Mouse (Mus musculus): Measurements from ENCODE around the gene Aff1. TPM values are rescaled to one million over a fixed set of nuclear protein-coding genes. Genes with fewer than 3 reads are reported as not detected.

Aff1 gene
- polyA plus RNA-seq, 2 experiments: 7.0 to 17.1 TPM

DNA sequence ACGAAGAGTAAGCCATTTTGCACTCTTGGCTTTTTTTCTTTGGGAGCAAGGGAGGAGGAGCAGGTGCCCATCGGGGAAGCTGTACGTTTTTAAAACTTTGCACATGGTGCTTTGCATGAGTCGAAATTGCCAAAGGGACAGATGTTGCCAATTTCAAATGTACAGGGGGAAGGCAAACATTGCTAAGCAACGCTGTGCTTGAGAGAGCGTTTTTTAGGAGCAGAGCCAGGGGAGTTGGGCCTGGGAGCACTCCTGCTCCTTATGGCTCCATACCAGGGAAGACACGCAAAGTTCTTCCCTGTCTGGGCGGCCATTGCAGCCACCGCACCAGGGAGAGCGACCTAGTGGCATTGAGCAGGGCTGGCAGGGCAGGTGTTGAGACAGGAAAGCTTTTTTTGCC lies 105.6 kb downstream of the Aff1 start:
- H3K27ac ChIP-seq: no peak overlapping the region
- no peak for ATAC-seq (ENCODE audit: insufficient read depth)
- WGBS (ENCODE audit: insufficient replicate concordance): 89% methylated on average over 10 of the region's 10 CpGs

DNA sequence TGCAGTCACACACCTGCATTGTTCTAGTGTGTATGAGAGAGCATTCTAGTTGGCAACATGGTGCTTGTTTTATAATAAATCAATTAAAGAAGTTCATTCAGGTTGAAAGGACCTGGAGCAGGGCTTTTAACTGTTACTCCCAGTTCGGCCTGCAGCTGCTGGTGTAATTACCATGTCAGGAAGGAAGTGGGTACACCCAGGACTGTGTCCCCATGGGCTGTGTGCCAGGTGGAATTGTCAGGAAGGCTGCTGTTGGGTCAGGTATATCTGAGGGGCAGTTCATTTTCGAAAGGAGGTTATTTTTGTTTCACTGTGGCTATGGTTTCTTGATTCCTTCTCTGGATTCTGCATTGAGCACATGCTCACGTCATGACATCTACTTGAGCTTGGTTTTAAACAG lies 107.3 kb downstream of the Aff1 start:
- Histone ChIP-seq H3K4me2 (ENCODE audit: low read depth) (no peak overlapping the region), H3K4me3 (ENCODE audit: insufficient read depth in 1 of 2, low read depth in 2 of 2, low read length in 2 of 2) (no peak overlapping the region), H3K27me3 (ENCODE audit: control insufficient read depth, insufficient read depth, low read length) (no peaks in the 10 kb centered on the region), H3K36me3 (replicated peaks; ENCODE audit: control insufficient read depth, insufficient read depth, low read depth) (peaks cover 24% of the 10 kb centered on the region), H3K9me3 (ENCODE audit: control insufficient read depth, low read length) (no peaks in the 10 kb centered on the region), H3K9ac (replicated peaks) (no peak overlapping the region), H3K4me1 (replicated peaks; ENCODE audit: control insufficient read depth in 2 of 2, insufficient read depth in 2 of 2, low read length in 1 of 2) (peaks cover 0 to 9% of the 10 kb centered on the region in 2 experiments; a peak in 2 of 4 replicates), H3K27ac (no peak overlapping the region)
- ATAC-seq (ENCODE audit: insufficient read depth) (no peak), DNase-seq (ENCODE audit: low read depth in 3 of 3, low spot score in 3 of 3) (no peak)
- WGBS (ENCODE audit: insufficient replicate concordance): 66% methylated on average over 3 of the region's 3 CpGs
- TF ChIP-seq EP300 (IDR thresholded peaks at IDR 0.05; ENCODE audit: low read depth): no peak
- no peak for TF ChIP-seq CTCF (IDR thresholded peaks at IDR 0.05; ENCODE audit: low read depth)

More for the DNA sequence above, 105.6 kb downstream of the Aff1 start:
- DNase-seq (ENCODE audit: low read depth in 3 of 3, low spot score in 3 of 3): no peak
- Histone ChIP-seq H3K9ac (replicated peaks) (no peak overlapping the region), H3K4me1 (replicated peaks; ENCODE audit: control insufficient read depth in 2 of 2, insufficient read depth in 2 of 2, low read length in 1 of 2) (peaks cover 0 to 5% of the 10 kb centered on the region in 2 experiments; a peak in 2 of 4 replicates), H3K27me3 (ENCODE audit: control insufficient read depth, insufficient read depth, low read length) (no peaks in the 10 kb centered on the region), H3K9me3 (ENCODE audit: control insufficient read depth, low read length) (no peaks in the 10 kb centered on the region), H3K36me3 (replicated peaks; ENCODE audit: control insufficient read depth, insufficient read depth, low read depth) (peaks cover 36% of the 10 kb centered on the region), H3K4me3 (ENCODE audit: insufficient read depth in 1 of 2, low read depth in 2 of 2, low read length in 2 of 2) (no peak overlapping the region), H3K4me2 (ENCODE audit: low read depth) (no peak overlapping the region)
- TF ChIP-seq CTCF (IDR thresholded peaks at IDR 0.05; ENCODE audit: low read depth) (no peak), EP300 (IDR thresholded peaks at IDR 0.05; ENCODE audit: low read depth) (no peak)

- H3K27me3 ChIP-seq (ENCODE audit: control insufficient read depth, insufficient read depth, low read length): no peaks in the 10 kb centered on the region
- peaks cover 21% of the 10 kb centered on the region for H3K36me3 ChIP-seq (replicated peaks; ENCODE audit: control insufficient read depth, insufficient read depth, low read depth)
- H3K9me3 ChIP-seq (ENCODE audit: control insufficient read depth, low read length): no peaks in the 10 kb centered on the region
- 46% methylated on average over 5 of the region's 5 CpGs for WGBS (ENCODE audit: insufficient replicate concordance)
- H3K4me1 ChIP-seq (replicated peaks; ENCODE audit: control insufficient read depth in 2 of 2, insufficient read depth in 2 of 2, low read length in 1 of 2): peaks cover 0 to 9% of the 10 kb centered on the region in 2 experiments; a peak in 2 of 4 replicates
- no peak overlapping the region for H3K4me3 ChIP-seq (ENCODE audit: insufficient read depth in 1 of 2, low read depth in 2 of 2, low read length in 2 of 2)
- ATAC-seq (ENCODE audit: insufficient read depth) (no peak), DNase-seq (ENCODE audit: low read depth in 3 of 3, low spot score in 3 of 3) (no peak)
- H3K27ac ChIP-seq: no peak overlapping the region
- TF ChIP-seq EP300 (IDR thresholded peaks at IDR 0.05; ENCODE audit: low read depth): no peak
- H3K9ac ChIP-seq (replicated peaks): no peak overlapping the region
- H3K4me2 ChIP-seq (ENCODE audit: low read depth): no peak overlapping the region
These were observed 107.8 kb downstream of the Aff1 start for GRCm38 (mm10) chr5:103800009-103800408.

GRCm38 (mm10) chr5:103803386-103803785 lies 111.2 kb downstream of the Aff1 start:
- Histone ChIP-seq H3K36me3 (replicated peaks; ENCODE audit: control insufficient read depth, insufficient read depth, low read depth) (peaks cover 19% of the 10 kb centered on the region), H3K27me3 (ENCODE audit: control insufficient read depth, insufficient read depth, low read length) (no peaks in the 10 kb centered on the region), H3K9me3 (ENCODE audit: control insufficient read depth, low read length) (no peaks in the 10 kb centered on the region), H3K4me3 (ENCODE audit: insufficient read depth in 1 of 2, low read depth in 2 of 2, low read length in 2 of 2) (no peak overlapping the region), H3K4me1 (replicated peaks; ENCODE audit: control insufficient read depth in 2 of 2, insufficient read depth in 2 of 2, low read length in 1 of 2) (peaks cover 0 to 14% of the 10 kb centered on the region in 2 experiments; a peak in 2 of 4 replicates), H3K27ac (no peak overlapping the region), H3K9ac (replicated peaks) (no peak overlapping the region), H3K4me2 (ENCODE audit: low read depth) (no peak overlapping the region)
- DNase-seq (ENCODE audit: low read depth in 3 of 3, low spot score in 3 of 3) (no peak), ATAC-seq (ENCODE audit: insufficient read depth) (no peak)
- 86% methylated on average over 5 of the region's 5 CpGs for WGBS (ENCODE audit: insufficient replicate concordance)
- TF ChIP-seq CTCF (IDR thresholded peaks at IDR 0.05; ENCODE audit: low read depth) (no peak), EP300 (IDR thresholded peaks at IDR 0.05; ENCODE audit: low read depth) (no peak)

DNA sequence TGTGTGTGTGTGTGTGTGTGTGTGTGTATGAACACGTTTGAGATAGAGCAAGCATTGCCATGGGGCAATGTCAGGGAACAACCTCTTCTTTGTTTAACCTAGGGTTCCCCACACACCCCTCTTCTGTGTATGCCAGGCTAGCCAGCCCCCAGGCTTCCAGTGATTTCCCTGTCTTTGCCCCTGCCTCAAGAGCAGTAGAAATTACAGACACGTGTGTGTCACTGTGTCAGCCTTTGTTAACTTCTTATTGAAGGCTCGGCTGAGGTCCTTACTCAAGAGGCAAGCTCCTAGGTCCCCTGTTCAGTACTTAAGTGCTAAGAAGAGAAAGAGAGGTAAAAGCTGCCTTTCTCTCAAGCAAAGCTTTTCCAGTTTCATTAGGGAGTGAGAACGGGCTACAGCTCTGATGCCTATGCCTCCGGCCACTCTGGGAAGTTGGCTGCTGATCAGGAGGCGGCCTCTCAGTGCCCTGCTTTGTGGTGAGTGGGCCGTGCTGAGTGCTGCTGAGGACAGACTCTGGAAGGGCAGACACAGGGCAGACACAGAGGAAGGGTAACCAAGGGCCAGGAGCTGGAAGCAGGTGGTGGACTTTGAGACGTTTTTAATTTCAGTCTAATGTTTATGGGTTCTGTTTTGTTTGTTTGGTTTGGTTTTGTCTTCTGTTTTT lies 111.9 kb downstream of the Aff1 start:
- H3K9me3 ChIP-seq (ENCODE audit: control insufficient read depth, low read length): no peaks in the 10 kb centered on the region
- 58% methylated on average over 8 of the region's 8 CpGs for WGBS (ENCODE audit: insufficient replicate concordance)
- no peak overlapping the region for H3K4me3 ChIP-seq (ENCODE audit: insufficient read depth in 1 of 2, low read depth in 2 of 2, low read length in 2 of 2)
- no peak for ATAC-seq (ENCODE audit: insufficient read depth)
- no peak overlapping the region for H3K4me2 ChIP-seq (ENCODE audit: low read depth)
- peaks cover 19% of the 10 kb centered on the region for H3K36me3 ChIP-seq (replicated peaks; ENCODE audit: control insufficient read depth, insufficient read depth, low read depth)
- no peak overlapping the region for H3K27ac ChIP-seq
- DNase-seq (ENCODE audit: low read depth in 3 of 3, low spot score in 3 of 3): no peak
- peaks cover 0 to 14% of the 10 kb centered on the region in 2 experiments; a peak in 2 of 4 replicates for H3K4me1 ChIP-seq (replicated peaks; ENCODE audit: control insufficient read depth in 2 of 2, insufficient read depth in 2 of 2, low read length in 1 of 2)
- H3K9ac ChIP-seq (replicated peaks): no peak overlapping the region
- TF ChIP-seq EP300 (IDR thresholded peaks at IDR 0.05; ENCODE audit: low read depth) (no peak), CTCF (IDR thresholded peaks at IDR 0.05; ENCODE audit: low read depth) (no peak)
- no peaks in the 10 kb centered on the region for H3K27me3 ChIP-seq (ENCODE audit: control insufficient read depth, insufficient read depth, low read length)

Measured in liver, embryonic 14.5 days (tissue).